Mouse (Mus musculus) liver, postnatal 0 days (tissue): ENCODE measurements around the gene Senp8. TPM values are rescaled to one million over a fixed set of nuclear protein-coding genes. Genes with fewer than 3 reads are reported as not detected.

Experiments used
- ATAC-seq: fragments of 200-750 bp; cut with Nextera tagmentation; 2 replicates; pipeline ENCODE4 v1.8.0; 2017; ENCODE audit warnings: mild to moderate bottlenecking, moderate library complexity
- DNase-seq: peaks from one replicate; pipeline ENCODE4 v3.0.0-alpha.2; 2016
- H3K27ac ChIP-seq: fragments of 300-500 bp; sonication (generic); 2 replicates; pipeline ENCODE4 v1.5.1; 2014; ENCODE audit warnings: antibody characterized with exemption, moderate library complexity, mild to moderate bottlenecking, low read depth
- H3K27me3 ChIP-seq: fragments of 300-500 bp; sonication (generic); 2 replicates; pipeline ENCODE4 v1.6.1; 2014; ENCODE audit warnings: low read length, control low read depth, mixed read lengths; ENCODE audit not compliant: insufficient read depth
- H3K36me3 ChIP-seq: fragments of 300-500 bp; sonication (generic); replicated peaks from 2 replicates; pipeline ENCODE4 v1.6.1; 2014; ENCODE audit warnings: mild to moderate bottlenecking, control low read depth, low read length, moderate library complexity, mixed read lengths; ENCODE audit not compliant: insufficient read depth
- H3K4me1 ChIP-seq: fragments of 300-500 bp; sonication (generic); 2 replicates; pipeline ENCODE4 v1.6.1; 2014; ENCODE audit warnings: antibody characterized with exemption, mild to moderate bottlenecking, control low read depth; ENCODE audit not compliant: insufficient read depth
- H3K4me2 ChIP-seq: fragments of 300-500 bp; sonication (generic); 2 replicates; pipeline ENCODE4 v1.6.1; 2014; ENCODE audit warnings: low read depth, mild to moderate bottlenecking, low read length, moderate library complexity, mixed read lengths
- H3K4me3 ChIP-seq: fragments of 300-500 bp; sonication (generic); 2 replicates; pipeline ENCODE4 v1.5.1; 2014; ENCODE audit warnings: low read depth, low read length
- H3K9ac ChIP-seq: fragments of 300-500 bp; sonication (generic); replicated peaks from 2 replicates; pipeline ENCODE4 v1.6.1; 2014; ENCODE audit warnings: mild to moderate bottlenecking, moderate library complexity
- H3K9me3 ChIP-seq: fragments of 300-500 bp; sonication (generic); 2 replicates; pipeline ENCODE4 v1.6.1; 2016; ENCODE audit warnings: mild to moderate bottlenecking, control low read depth, low read length, mixed read lengths
- CTCF ChIP-seq: sonication (generic); IDR thresholded peaks from 2 replicates; pipeline ENCODE4 v1.5.1; 2016; ENCODE audit warnings: antibody characterized with exemption, low read depth
- EP300 ChIP-seq: IDR thresholded peaks from 2 replicates; pipeline ENCODE4 v1.6.1; 2016; ENCODE audit warnings: antibody characterized with exemption, low read depth, mild to moderate bottlenecking
- WGBS: fragments of 180-500 bp; shearing (Covaris S2); extraction: QIAGEN DNeasy Blood & Tissue Kit; methylation state at CpG from one replicate; pipeline ENCODE4 v1.1.7; 2014; ENCODE audit not compliant: insufficient replicate concordance; 5-methylcytosine and 5-hydroxymethylcytosine counted together
- polyA plus RNA-seq: library from polyadenylated mRNA; unstranded; fragments of >200 nt; fragmentation: Nextera tagmentation; extraction: Ambion mirVana; gene quantifications from 2 replicates; pipeline ENCODE4 v1.2.1, GENCODE M21; 2015

Gene Senp8
- polyA plus RNA-seq, 1 experiment from 2014 or later, result 1.6 TPM

DNA sequence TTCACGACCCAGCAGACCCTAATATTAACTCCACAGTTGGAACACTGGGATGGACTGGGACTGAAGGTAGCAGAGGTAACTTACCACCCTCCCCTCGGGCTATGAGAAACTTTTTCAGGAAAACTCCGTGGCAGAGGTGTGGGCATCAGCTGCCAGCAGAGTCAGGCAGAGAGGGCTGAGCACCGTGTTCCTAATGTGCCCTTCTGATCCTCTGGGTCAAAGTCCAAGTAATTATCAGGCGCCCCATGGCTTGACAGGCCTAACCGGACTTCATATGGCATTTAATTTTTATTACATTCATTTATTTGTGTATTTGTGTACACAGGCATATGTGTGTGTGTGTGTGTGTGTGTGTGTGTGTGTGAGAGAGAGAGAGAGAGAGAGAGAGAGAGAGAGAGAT, 47.4 kb downstream of the Senp8 start:
- no peak overlapping the region for H3K4me3 ChIP-seq
- 64% methylated on average over 6 of the region's 6 CpGs for WGBS
- no peak for ATAC-seq

DNA sequence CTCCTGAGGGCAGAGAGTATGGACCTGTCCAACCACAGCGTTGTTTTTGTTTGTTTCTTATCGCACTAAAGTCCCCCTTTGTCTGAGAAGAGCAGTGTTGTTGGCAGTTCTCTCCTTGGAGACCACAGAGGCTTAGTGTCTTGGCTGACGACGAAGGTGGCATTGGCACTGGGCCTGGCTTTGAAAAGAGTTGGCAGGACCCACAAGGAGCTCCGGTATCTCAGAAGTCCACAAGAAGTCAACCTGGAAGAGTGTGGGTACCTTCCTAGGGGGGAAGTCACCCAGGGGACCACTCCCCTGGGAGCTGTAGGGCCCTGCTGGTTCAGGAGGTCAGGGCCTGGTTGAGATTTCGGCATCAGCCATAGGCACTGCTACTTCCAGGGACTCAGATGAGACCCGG, 49.4 kb downstream of the Senp8 start:
- no peaks in the 10 kb centered on the region for H3K9me3 ChIP-seq
- 82% methylated on average over 7 of the region's 7 CpGs for WGBS
- no peaks in the 10 kb centered on the region for H3K4me1 ChIP-seq
- H3K9ac ChIP-seq, result no peak overlapping the region
- H3K4me3 ChIP-seq, result no peak overlapping the region
- H3K27ac ChIP-seq, result no peak overlapping the region
- ATAC-seq (no peak), DNase-seq (no peak)
- no peak overlapping the region for H3K4me2 ChIP-seq
- TF ChIP-seq CTCF, result no peak
- TF ChIP-seq EP300, result no peak
- peaks cover 21% of the 10 kb centered on the region for H3K27me3 ChIP-seq
- no peaks in the 10 kb centered on the region for H3K36me3 ChIP-seq

More for the DNA sequence above, 47.4 kb downstream of the Senp8 start:
- no peak for DNase-seq
- Histone ChIP-seq H3K4me1 (no peaks in the 10 kb centered on the region), H3K36me3 (no peaks in the 10 kb centered on the region), H3K27ac (no peak overlapping the region), H3K4me2 (no peak overlapping the region), H3K27me3 (peaks cover 9% of the 10 kb centered on the region), H3K9me3 (no peaks in the 10 kb centered on the region), H3K9ac (no peak overlapping the region)
- no peak for TF ChIP-seq EP300
- TF ChIP-seq CTCF, result no peak

DNA sequence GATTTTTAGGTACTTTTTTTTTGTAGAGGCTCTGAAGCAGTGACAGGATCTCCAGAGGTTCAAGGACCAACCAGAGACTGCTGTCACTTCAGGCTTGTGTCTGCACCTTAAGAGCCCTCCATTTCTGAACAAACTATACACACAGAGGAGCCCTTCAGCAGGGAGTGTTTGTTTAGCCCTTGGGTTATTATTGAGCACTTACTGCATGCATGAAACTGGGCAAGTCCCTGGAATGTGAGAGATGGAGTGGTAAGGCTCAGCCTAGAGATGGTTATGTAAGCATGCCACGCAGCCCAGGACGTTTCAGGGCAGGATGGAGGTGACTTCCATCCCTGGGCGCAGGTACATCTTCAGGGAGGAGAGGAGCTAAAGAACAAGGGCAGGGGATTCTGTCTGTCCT, 54.1 kb downstream of the Senp8 start:
- H3K36me3 ChIP-seq, result no peaks in the 10 kb centered on the region
- peaks cover 42% of the 10 kb centered on the region for H3K27me3 ChIP-seq

DNA sequence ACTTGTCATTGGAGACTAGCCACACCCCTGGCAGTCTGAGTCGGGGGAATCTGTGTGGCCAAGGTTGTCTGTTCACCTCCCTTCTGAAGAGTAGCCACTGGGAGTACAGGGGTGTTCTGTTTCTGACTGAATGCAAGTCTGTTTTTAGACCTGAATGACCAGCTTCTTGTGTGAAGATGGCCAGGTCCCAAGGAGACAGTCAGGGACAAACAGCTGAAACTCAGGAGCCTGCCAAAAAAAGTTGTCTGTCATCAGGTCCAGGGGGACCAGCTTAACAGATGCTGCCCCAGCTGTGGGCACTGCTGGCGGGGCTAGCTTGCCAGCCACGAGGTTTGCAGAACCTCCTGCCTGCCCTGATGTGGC, 55.1 kb downstream of the Senp8 start:
- TF ChIP-seq CTCF (no peak), EP300 (no peak)
- Histone ChIP-seq H3K9me3 (no peaks in the 10 kb centered on the region), H3K4me1 (no peaks in the 10 kb centered on the region), H3K27me3 (peaks cover 46% of the 10 kb centered on the region), H3K4me3 (no peak overlapping the region), H3K4me2 (no peak overlapping the region), H3K27ac (no peak overlapping the region), H3K9ac (no peak overlapping the region), H3K36me3 (no peaks in the 10 kb centered on the region)
- 39% methylated on average over 3 of the region's 3 CpGs for WGBS
- ATAC-seq (no peak), DNase-seq (no peak)

More for the DNA sequence above, 54.1 kb downstream of the Senp8 start:
- no peak overlapping the region for H3K4me3 ChIP-seq
- H3K27ac ChIP-seq, result no peak overlapping the region
- H3K9ac ChIP-seq, result no peak overlapping the region
- ATAC-seq (no peak), DNase-seq (no peak)
- no peak overlapping the region for H3K4me2 ChIP-seq
- H3K4me1 ChIP-seq, result no peaks in the 10 kb centered on the region
- no peaks in the 10 kb centered on the region for H3K9me3 ChIP-seq
- no peak for TF ChIP-seq CTCF
- TF ChIP-seq EP300, result no peak
- 73% methylated on average over 3 of the region's 3 CpGs for WGBS

DNA sequence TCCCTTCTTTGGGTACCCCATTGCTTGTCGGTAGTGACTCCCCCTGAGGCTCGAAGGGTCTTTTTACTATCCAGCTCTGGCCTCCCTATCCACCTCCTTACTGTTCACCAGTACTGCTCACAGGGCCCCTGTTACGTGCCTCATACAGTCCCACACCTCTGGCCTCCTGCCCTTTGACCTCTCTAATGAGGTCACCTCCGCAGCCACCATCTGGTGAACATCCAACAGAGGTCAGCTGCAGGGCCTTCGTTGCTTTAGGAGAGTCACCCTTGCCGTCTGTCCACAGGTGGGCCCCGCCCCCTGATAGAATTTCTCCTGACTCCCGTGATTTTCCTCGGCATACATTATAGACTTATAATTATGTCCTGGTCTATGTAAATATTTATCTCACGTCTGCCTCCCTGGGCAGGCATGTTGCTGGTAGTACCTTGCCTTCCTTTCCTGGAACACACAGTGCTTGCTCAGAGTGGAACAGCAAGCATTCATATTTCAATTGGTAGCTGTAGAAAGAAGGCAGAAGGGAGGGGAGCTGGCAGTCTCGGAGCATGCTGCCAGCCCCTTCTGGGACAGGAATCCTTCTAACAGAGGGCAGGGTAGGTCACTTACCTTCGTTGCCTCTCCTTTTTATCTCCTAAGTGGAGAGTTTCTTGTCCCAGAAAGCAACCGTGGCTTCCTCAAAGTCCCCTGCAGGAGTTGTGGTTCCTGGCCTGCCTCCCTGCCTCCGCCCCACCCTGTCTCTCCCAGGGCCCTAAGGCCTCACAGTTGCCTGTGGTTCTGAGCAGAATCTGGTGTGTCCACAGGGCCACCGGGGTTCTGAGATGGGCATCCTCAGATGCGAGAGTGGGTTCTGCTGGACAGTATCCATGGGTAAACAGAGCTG, 55.7 kb downstream of the Senp8 start:
- no peak for TF ChIP-seq CTCF
- no peak for TF ChIP-seq EP300
- Histone ChIP-seq H3K27me3 (peaks cover 42% of the 10 kb centered on the region), H3K9ac (no peak overlapping the region), H3K4me1 (no peaks in the 10 kb centered on the region), H3K36me3 (no peaks in the 10 kb centered on the region), H3K27ac (no peak overlapping the region), H3K4me3 (no peak overlapping the region), H3K4me2 (no peak overlapping the region), H3K9me3 (no peaks in the 10 kb centered on the region)
- ATAC-seq (peak; percentile 88), DNase-seq (peak; percentile 44)
- WGBS, result 56% methylated on average over 16 of the region's 16 CpGs

DNA sequence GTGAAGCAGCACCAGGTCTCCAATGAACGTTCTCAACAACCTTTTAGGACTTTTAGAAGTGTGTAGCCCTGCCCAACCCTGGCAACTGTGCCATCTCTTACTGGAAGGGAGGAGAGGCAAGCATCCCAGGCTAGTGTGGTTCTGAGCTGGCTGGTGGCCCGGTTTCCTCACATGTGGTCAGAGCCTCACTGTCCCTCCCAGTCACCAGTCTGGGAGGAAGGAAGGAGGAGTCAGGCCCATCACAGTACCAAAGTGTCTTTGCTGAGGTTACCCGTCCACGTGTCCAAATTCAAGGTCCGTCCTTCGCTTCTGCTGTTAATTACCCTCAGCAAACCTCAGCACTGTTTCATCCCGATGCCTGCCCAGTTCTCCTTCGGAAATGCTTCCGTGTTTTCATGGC, 58.4 kb downstream of the Senp8 start:
- Histone ChIP-seq H3K9ac (no peak overlapping the region), H3K27me3 (peaks cover 34% of the 10 kb centered on the region), H3K4me2 (peak overlapping the region; percentile 1; the same call in 1 of the 2 replicates), H3K9me3 (no peaks in the 10 kb centered on the region), H3K4me3 (no peak overlapping the region), H3K36me3 (no peaks in the 10 kb centered on the region), H3K27ac (no peak overlapping the region), H3K4me1 (no peaks in the 10 kb centered on the region)
- no peak for TF ChIP-seq EP300
- TF ChIP-seq CTCF, result no peak
- no peak for ATAC-seq
- DNase-seq, result no peak
- WGBS, result 51% methylated on average over 9 of the region's 9 CpGs
